Mouse (Mus musculus) cerebellum, adult 8-10 months (tissue): Measurements from ENCODE around the gene Vinac1.

Experiments used
- DNase-seq: peaks from one replicate; pipeline ENCODE4 v3.0.0; 2022

Gene Vinac1

DNA sequence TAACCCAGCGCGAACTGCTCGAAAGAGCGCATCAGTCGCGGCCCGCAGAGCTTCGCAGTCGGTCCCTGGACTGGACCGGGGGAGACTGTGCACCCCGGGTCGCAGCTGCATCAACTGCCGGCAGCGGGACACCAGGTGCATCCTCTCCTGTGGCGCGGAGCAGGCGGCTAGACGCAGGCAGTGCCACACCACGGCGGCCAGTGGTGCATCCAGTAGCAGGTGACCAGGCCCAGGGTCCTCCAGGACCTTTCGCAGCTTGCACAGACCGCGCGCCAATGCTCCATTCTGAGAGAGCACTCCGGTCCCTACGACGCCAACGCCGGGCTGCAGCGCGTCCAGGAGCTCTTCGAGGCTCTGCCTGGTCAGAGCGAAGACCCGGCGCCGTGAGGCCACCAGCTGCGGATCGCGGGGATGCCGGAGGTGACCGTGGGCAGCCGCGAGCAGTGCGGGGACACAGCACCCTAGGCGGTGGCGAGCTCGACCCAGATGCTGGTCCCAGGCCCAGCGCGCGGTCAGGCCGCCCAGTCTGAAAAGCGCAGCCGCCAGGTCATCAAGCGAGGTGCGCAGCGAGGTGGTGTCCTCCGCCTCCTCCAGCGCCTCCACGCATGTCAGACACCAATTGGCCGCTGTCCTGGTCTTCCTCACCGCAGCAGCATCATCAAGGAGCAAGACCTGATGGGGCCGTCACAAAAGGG, 8.9 kb downstream of the Vinac1 start:
- DNase-seq = peak; percentile 59

DNA sequence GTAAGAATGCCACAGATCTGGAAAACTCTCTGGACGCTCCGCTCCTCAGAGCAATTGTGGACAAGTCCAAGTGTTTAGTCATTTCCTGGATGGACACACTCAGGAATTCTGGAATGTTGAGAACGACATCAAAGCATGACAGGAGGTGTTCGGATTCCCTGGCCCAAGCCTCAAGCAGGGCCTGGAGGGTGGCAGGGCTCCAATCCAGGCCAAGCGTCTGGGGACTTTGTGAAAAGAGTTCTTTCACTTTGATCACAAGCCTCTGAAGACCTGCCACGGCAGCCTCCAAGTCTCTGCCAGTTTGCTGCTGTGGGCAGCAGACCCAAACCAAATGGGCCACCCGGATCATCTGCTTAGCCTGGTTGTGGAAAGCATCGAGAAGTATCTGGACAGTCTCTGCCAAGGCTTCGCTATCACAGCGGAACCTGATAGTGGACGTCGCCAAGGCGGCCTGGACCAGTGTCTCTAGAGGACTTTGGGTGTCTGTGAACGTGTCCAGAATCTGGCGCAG, 9.5 kb downstream of the Vinac1 start:
- DNase-seq = peak; percentile 34

DNA sequence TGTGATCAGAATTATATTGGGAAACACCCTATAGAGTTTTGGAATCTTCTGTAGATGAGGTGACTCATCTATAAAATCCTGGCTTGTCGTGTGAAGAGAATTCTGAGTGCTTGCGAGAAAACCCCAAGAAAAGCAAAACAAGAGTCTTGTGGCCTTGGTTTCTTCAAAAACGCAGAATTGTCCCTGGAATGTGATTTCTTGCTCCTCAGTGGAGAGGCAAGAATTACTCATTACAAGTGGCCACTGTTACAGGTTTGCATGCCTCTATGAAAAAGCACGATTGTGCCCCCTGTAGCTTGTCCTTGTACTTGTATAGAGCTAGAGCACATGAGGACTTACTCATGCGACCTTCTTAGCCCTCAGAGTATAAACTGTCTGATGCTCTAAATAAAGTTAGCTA, 12.6 kb downstream of the Vinac1 start:
- DNase-seq = no peak

GRCm38 (mm10) chr2:129024820-129025219, 23.2 kb downstream of the Vinac1 start:
- DNase-seq = no peak

DNA sequence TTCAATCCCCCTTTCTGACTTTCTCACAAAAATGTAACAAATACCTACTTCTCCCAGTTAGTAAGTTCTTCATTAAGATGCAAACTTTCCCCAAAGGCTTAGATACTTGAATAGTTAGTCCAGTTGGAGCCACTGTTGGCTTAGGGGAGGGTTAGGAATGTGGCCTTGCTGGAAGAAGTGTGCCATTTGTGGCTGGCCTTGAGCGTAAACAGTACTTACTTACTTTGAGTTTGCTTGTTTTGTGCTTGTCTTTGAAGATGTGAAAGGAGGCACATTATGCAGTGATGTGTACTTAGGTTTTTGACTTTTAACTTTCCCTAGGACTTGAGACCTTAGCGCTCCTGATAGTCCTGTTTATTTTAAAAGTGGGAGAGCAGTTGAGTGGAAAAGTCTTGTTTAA, 27.9 kb downstream of the Vinac1 start:
- no peak for DNase-seq

DNA sequence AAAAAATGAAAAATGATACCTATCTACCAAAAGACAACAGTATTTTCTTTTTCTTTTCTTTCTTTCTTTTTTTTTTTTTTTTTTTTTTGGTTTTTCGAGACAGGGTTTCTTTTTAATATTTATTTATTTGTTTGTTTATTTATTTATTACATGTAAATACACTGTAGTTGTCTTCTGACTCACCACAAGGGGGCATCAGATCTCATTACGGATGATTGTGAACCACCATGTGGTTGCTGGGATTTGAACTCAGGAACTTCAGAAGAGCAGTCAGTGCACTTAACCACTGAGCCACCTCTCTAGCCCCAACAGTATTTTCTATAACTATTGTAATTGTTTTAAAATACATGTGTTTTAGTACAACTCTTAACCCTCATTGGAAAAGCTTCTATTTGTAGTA, 39.1 kb downstream of the Vinac1 start:
- peak; percentile 23 for DNase-seq

DNA sequence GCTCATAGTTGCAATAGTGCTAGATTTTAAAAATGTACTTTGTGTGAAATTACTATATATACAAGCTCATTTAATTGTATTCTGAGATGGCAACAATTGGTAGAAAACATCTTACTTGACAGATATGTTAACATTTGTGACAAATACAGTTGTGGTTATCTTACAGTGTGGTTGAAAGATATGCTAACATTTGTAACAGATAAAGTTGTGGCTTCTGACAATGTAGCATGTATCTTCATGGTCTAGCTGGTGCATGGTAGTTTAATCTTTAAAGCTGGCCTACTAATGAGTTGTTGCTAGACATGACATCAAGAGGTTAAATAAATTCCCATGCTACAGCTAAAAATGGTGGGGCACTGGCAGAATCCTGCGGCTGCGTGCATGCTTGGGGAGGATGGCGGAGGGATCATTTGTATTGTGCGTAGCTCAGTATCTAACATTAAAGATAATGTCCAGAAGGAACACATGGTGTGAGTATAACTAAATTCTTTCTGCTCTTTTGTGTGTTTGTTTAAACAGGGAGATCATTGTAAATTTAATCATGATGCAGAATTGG, 41.7 kb downstream of the Vinac1 start:
- no peak for DNase-seq

DNA sequence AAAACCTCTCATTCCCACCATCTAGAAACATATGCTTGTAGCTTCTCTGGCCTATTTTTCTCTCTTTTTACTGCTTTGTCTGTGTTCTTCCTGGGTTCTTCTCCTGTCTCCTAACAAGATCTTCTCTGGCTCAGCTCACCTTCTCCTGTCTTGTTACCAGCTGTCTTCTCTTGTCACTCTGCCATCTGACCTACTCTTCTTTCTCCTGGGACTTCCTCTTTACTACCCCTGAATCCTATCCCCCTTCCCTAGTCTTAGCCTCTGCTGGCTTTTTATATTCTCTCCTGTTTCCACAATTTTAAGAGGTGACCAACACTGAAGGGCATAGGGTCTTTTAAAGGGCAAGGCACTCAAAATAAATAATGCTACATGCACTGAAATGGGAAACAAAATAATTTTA, 43.1 kb downstream of the Vinac1 start:
- DNase-seq = no peak

- DNase-seq = no peak
Measured at GRCm38 (mm10) chr2:128984746-128985145, 63.2 kb downstream of the Vinac1 start.

DNA sequence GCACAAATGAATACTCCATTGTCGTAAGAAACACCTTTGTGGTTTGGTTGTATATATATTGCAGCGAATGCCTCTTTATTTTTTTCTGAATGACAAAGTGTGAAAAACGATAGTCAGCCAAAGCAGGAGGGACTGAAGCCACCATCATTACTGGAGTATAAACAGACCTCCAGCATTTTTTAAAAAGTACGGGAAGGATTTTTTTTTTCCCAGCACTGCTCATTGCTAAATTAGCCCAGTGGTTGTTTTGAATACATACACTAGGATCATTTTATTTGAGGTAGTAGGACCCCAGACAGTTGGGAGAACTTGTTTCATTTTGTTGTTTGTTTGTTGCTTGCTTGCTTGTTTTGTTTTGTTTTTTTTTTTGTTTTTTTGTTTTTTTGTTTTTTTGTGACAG, 72.4 kb downstream of the Vinac1 start:
- no peak for DNase-seq
